Mouse (Mus musculus) cerebellum, adult 2 months (tissue): Measurements from ENCODE around the gene Rad51b.

Experiments
- CTCF ChIP-seq: fragments of 200-500 bp; IDR thresholded peaks from 2 replicates; pipeline ENCODE4 v1.5.1; 2011; ENCODE audit warnings: low read depth, mild to moderate bottlenecking, control low read depth, low read length, moderate library complexity, borderline replicate concordance; ENCODE audit not compliant: insufficient read depth
- POLR2A ChIP-seq: fragments of 200-500 bp; IDR thresholded peaks from 2 replicates; pipeline ENCODE4 v1.6.1; 2011; ENCODE audit warnings: low read length, control low read depth, borderline replicate concordance; ENCODE audit not compliant: insufficient read depth

GRCm38 (mm10) chr12:79575041-79575541 lies 278.0 kb downstream of the Rad51b start:
- no peak for TF ChIP-seq CTCF
- TF ChIP-seq POLR2A, result no peak
